Mouse (Mus musculus) lung, postnatal 10 days (tissue): Measurements from ENCODE around the gene Stk16.

Source experiments
- DNase-seq: peaks from one replicate; pipeline ENCODE4 v3.0.0; 2021

Gene Stk16

GRCm38 (mm10) chr1:75239591-75239990, 29.0 kb downstream of the Stk16 start:
- DNase-seq: no peak

GRCm38 (mm10) chr1:75243411-75243810, 32.8 kb downstream of the Stk16 start:
- DNase-seq: no peak

- DNase-seq: no peak
These were observed 33.7 kb downstream of the Stk16 start for GRCm38 (mm10) chr1:75244175-75244826.

GRCm38 (mm10) chr1:75244836-75245235, 34.2 kb downstream of the Stk16 start:
- DNase-seq: peak; percentile 65

- no peak for DNase-seq
These were observed 36.7 kb downstream of the Stk16 start for GRCm38 (mm10) chr1:75247071-75247930.

- peak; percentile 69 for DNase-seq
These were observed 37.6 kb downstream of the Stk16 start for GRCm38 (mm10) chr1:75248041-75248772.

- no peak for DNase-seq
These were observed 39.9 kb downstream of the Stk16 start for GRCm38 (mm10) chr1:75250498-75250897.

GRCm38 (mm10) chr1:75251112-75251970, 40.7 kb downstream of the Stk16 start:
- DNase-seq: peak; percentile 85

- DNase-seq: no peak
These were observed 41.7 kb downstream of the Stk16 start for GRCm38 (mm10) chr1:75252308-75252707.

- no peak for DNase-seq
These were observed 42.4 kb downstream of the Stk16 start for GRCm38 (mm10) chr1:75253029-75253428.

- DNase-seq: peak; percentile 88
These were observed 43.4 kb downstream of the Stk16 start for GRCm38 (mm10) chr1:75253849-75254624.

- no peak for DNase-seq
These were observed 44.0 kb downstream of the Stk16 start for GRCm38 (mm10) chr1:75254625-75255013.

GRCm38 (mm10) chr1:75255516-75256046, 44.9 kb downstream of the Stk16 start:
- DNase-seq: no peak

GRCm38 (mm10) chr1:75261278-75261677, 50.6 kb downstream of the Stk16 start:
- no peak for DNase-seq

- DNase-seq: peak; percentile 79
These were observed 52.6 kb downstream of the Stk16 start for GRCm38 (mm10) chr1:75262969-75263951.

GRCm38 (mm10) chr1:75264091-75264880, 53.6 kb downstream of the Stk16 start, which contains the start of gene Ptprn:
Ptprn (minus strand) TSS chr1:75264502.
- no peak for DNase-seq
